Mouse (Mus musculus): ENCODE measurements around the gene Rnf10. TPM values are rescaled to one million over a fixed set of nuclear protein-coding genes. Genes with fewer than 3 reads are reported as not detected.

Gene Rnf10
- total and polyA plus RNA-seq, 2 experiments from 2014 or later = 106 to 169 TPM

- Histone ChIP-seq H3K27ac (ENCODE audit: low read depth, low read length) (peak within 1 kb of the TSS; percentile 79), H3K9me3 (ENCODE audit: low read length) (no peaks in the 10 kb centered on the region), H3K4me1 (ENCODE audit: insufficient read depth) (peaks cover 10% of the 10 kb centered on the region), H3K36me3 (ENCODE audit: insufficient read depth) (no peaks in the 10 kb centered on the region), H3K4me2 (ENCODE audit: low read depth) (peak within 1 kb of the TSS; percentile 99), H3K9ac (peak within 1 kb of the TSS; percentile 70), H3K27me3 (ENCODE audit: insufficient read depth, low read length) (no peaks in the 10 kb centered on the region), H3K4me3 (ENCODE audit: low read depth, low read length) (peak within 1 kb of the TSS; percentile 68)
- DNase-seq (peak; percentile 87), ATAC-seq (peak; percentile 87)
- TF ChIP-seq CTCF (IDR thresholded peaks at IDR 0.05; ENCODE audit: low read depth) = peak; percentile 68
- WGBS = 2% methylated on average over 83 of the region's 116 CpGs
Measured at GRCm38 (mm10) chr5:115193669-115194625, 78.8 kb downstream of the Rnf10 start, which contains the start of gene Cabp1. Gene Cabp1, minus strand, starts transcription at chr5:115194381.

- 0 out of 2 replicates have a peak, but pooled peaks have one; percentile 14 for ATAC-seq
Measured at GRCm38 (mm10) chr5:115193226-115193625, 79.5 kb downstream of the Rnf10 start.

DNA sequence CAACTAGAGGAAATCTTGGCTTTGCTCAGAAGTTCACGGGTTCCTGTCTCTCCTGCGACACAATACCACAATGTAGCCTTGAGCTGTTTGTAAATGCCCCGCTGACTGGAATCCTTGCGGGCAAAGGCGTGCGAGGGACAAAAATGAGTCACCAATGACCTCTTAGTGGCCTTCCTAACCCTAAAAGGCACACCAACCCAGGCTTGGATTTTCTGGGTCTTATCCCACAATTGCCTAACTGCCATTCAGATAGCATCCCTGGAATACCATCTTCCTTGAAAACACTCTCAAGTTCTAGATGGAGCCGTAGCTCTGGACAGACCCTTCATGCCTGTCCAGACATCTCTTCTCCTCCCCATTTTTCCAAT, 79.9 kb downstream of the Rnf10 start:
- H3K4me1 ChIP-seq (ENCODE audit: insufficient read depth) = peaks cover 10% of the 10 kb centered on the region
- H3K4me3 ChIP-seq (ENCODE audit: low read depth, low read length) = peak overlapping the region; percentile 68
- H3K27me3 ChIP-seq (ENCODE audit: insufficient read depth, low read length) = no peaks in the 10 kb centered on the region
- no peaks in the 10 kb centered on the region for H3K36me3 ChIP-seq (ENCODE audit: insufficient read depth)
- DNase-seq (no peak), ATAC-seq (no peak)
- WGBS = 13% methylated on average over 7 of the region's 7 CpGs
- H3K9ac ChIP-seq = peak overlapping the region; percentile 70
- no peak for TF ChIP-seq CTCF (IDR thresholded peaks at IDR 0.05; ENCODE audit: low read depth)
- H3K4me2 ChIP-seq (ENCODE audit: low read depth) = peak overlapping the region; percentile 99
- H3K9me3 ChIP-seq (ENCODE audit: low read length) = no peaks in the 10 kb centered on the region
- no peak overlapping the region for H3K27ac ChIP-seq (ENCODE audit: low read depth, low read length)

More at GRCm38 (mm10) chr5:115193226-115193625, 79.5 kb downstream of the Rnf10 start:
- H3K9ac ChIP-seq = peak overlapping the region; percentile 70
- no peak for DNase-seq
- TF ChIP-seq CTCF (IDR thresholded peaks at IDR 0.05; ENCODE audit: low read depth) = no peak
- H3K27ac ChIP-seq (ENCODE audit: low read depth, low read length) = no peak overlapping the region
- peak overlapping the region; percentile 99 for H3K4me2 ChIP-seq (ENCODE audit: low read depth)
- H3K4me1 ChIP-seq (ENCODE audit: insufficient read depth) = peaks cover 10% of the 10 kb centered on the region
- no peaks in the 10 kb centered on the region for H3K36me3 ChIP-seq (ENCODE audit: insufficient read depth)
- peak overlapping the region; percentile 68 for H3K4me3 ChIP-seq (ENCODE audit: low read depth, low read length)
- H3K9me3 ChIP-seq (ENCODE audit: low read length) = no peaks in the 10 kb centered on the region
- no peaks in the 10 kb centered on the region for H3K27me3 ChIP-seq (ENCODE audit: insufficient read depth, low read length)
- 4% methylated on average over 27 of the region's 34 CpGs for WGBS

- H3K9me3 ChIP-seq (ENCODE audit: low read length) = no peaks in the 10 kb centered on the region
- TF ChIP-seq CTCF (IDR thresholded peaks at IDR 0.05; ENCODE audit: low read depth) = no peak
- no peak for DNase-seq
- peak overlapping the region; percentile 99 for H3K4me2 ChIP-seq (ENCODE audit: low read depth)
- no peak for ATAC-seq
- no peaks in the 10 kb centered on the region for H3K36me3 ChIP-seq (ENCODE audit: insufficient read depth)
- H3K27me3 ChIP-seq (ENCODE audit: insufficient read depth, low read length) = no peaks in the 10 kb centered on the region
- H3K4me1 ChIP-seq (ENCODE audit: insufficient read depth) = peaks cover 10% of the 10 kb centered on the region
- H3K4me3 ChIP-seq (ENCODE audit: low read depth, low read length) = peak overlapping the region; percentile 68
- H3K9ac ChIP-seq = peak overlapping the region; percentile 70
- 12% methylated on average over 29 of the region's 29 CpGs for WGBS
- no peak overlapping the region for H3K27ac ChIP-seq (ENCODE audit: low read depth, low read length)
Measured at GRCm38 (mm10) chr5:115191880-115192827, 80.5 kb downstream of the Rnf10 start.

Other genes with a start within 250 kb of the Rnf10 start
- not detected in 2 replicates for gene Gm10401, start 174.6 kb downstream of the Rnf10 start, total RNA-seq (2014; rRNA removed)
- gene Gm10401, start 174.6 kb downstream of the Rnf10 start, polyA plus RNA-seq (2015; fragmentation: Nextera tagmentation; extraction: Ambion mirVana) = 32.5 and 44.0 TPM in 2 replicates
- 11.8 and 13.9 TPM in 2 replicates for gene Acads, start 153.6 kb downstream of the Rnf10 start, total RNA-seq (2014; rRNA removed)
- 12.1 and 12.5 TPM in 2 replicates for gene Acads, start 153.6 kb downstream of the Rnf10 start, polyA plus RNA-seq (2015; fragmentation: Nextera tagmentation; extraction: Ambion mirVana)
- gene Unc119b, start 137.9 kb downstream of the Rnf10 start, total RNA-seq (2014; rRNA removed) = 24.7 and 27.2 TPM in 2 replicates
- 17.4 and 20.3 TPM in 2 replicates for gene Unc119b, start 137.9 kb downstream of the Rnf10 start, polyA plus RNA-seq (2015; fragmentation: Nextera tagmentation; extraction: Ambion mirVana)
- gene Mlec, start 114.7 kb downstream of the Rnf10 start, total RNA-seq (2014; rRNA removed) = 49.9 and 58.6 TPM in 2 replicates
- gene Mlec, start 114.7 kb downstream of the Rnf10 start, polyA plus RNA-seq (2015; fragmentation: Nextera tagmentation; extraction: Ambion mirVana) = 8.4 and 15.7 TPM in 2 replicates
- gene Cabp1, start 78.5 kb downstream of the Rnf10 start, total RNA-seq (2014; rRNA removed) = 28.1 and 31.5 TPM in 2 replicates
- 12.6 and 19.4 TPM in 2 replicates for gene Cabp1, start 78.5 kb downstream of the Rnf10 start, polyA plus RNA-seq (2015; fragmentation: Nextera tagmentation; extraction: Ambion mirVana)
- 32.8 and 40.8 TPM in 2 replicates for gene Pop5, start 37.1 kb downstream of the Rnf10 start, total RNA-seq (2014; rRNA removed)
- gene Pop5, start 37.1 kb downstream of the Rnf10 start, polyA plus RNA-seq (2015; fragmentation: Nextera tagmentation; extraction: Ambion mirVana) = 85.9 and 96.6 TPM in 2 replicates
- 35.9 and 41.7 TPM in 2 replicates for gene Coq5, start 6.8 kb upstream of the Rnf10 start, total RNA-seq (2014; rRNA removed)
- 40.7 and 45.2 TPM in 2 replicates for gene Coq5, start 6.8 kb upstream of the Rnf10 start, polyA plus RNA-seq (2015; fragmentation: Nextera tagmentation; extraction: Ambion mirVana)
- gene Dynll1, start 28.1 kb upstream of the Rnf10 start, total RNA-seq (2014; rRNA removed) = 259 and 351 TPM in 2 replicates
- gene Dynll1, start 28.1 kb upstream of the Rnf10 start, polyA plus RNA-seq (2015; fragmentation: Nextera tagmentation; extraction: Ambion mirVana) = 1,192 and 1,422 TPM in 2 replicates
- gene Srsf9, start 54.3 kb upstream of the Rnf10 start, total RNA-seq (2014; rRNA removed) = 43.7 and 49.9 TPM in 2 replicates
- 112 and 117 TPM in 2 replicates for gene Srsf9, start 54.3 kb upstream of the Rnf10 start, polyA plus RNA-seq (2015; fragmentation: Nextera tagmentation; extraction: Ambion mirVana)
- gene Gatc, start 68.3 kb upstream of the Rnf10 start, total RNA-seq (2014; rRNA removed) = 21.8 and 25.5 TPM in 2 replicates
- 34.8 and 40.2 TPM in 2 replicates for gene Gatc, start 68.3 kb upstream of the Rnf10 start, polyA plus RNA-seq (2015; fragmentation: Nextera tagmentation; extraction: Ambion mirVana)
- 17.3 and 22.8 TPM in 2 replicates for gene Triap1, start 68.3 kb upstream of the Rnf10 start, total RNA-seq (2014; rRNA removed)
- gene Triap1, start 68.3 kb upstream of the Rnf10 start, polyA plus RNA-seq (2015; fragmentation: Nextera tagmentation; extraction: Ambion mirVana) = 60.5 and 68.0 TPM in 2 replicates
- gene Cox6a1, start 76.1 kb upstream of the Rnf10 start, total RNA-seq (2014; rRNA removed) = 628 and 701 TPM in 2 replicates
- gene Cox6a1, start 76.1 kb upstream of the Rnf10 start, polyA plus RNA-seq (2015; fragmentation: Nextera tagmentation; extraction: Ambion mirVana) = 1,510 and 1,858 TPM in 2 replicates
- 53.8 and 65.9 TPM in 2 replicates for gene Msi1, start 156.7 kb upstream of the Rnf10 start, total RNA-seq (2014; rRNA removed)
- 48.2 and 49.9 TPM in 2 replicates for gene Msi1, start 156.7 kb upstream of the Rnf10 start, polyA plus RNA-seq (2015; fragmentation: Nextera tagmentation; extraction: Ambion mirVana)
- gene Pla2g1b, start 193.4 kb upstream of the Rnf10 start, total RNA-seq (2014; rRNA removed) = not detected in 2 replicates
- gene Pla2g1b, start 193.4 kb upstream of the Rnf10 start, polyA plus RNA-seq (2015; fragmentation: Nextera tagmentation; extraction: Ambion mirVana) = not detected in 2 replicates
- gene Sirt4, start 211.8 kb upstream of the Rnf10 start, total RNA-seq (2014; rRNA removed) = 34.5 and 36.3 TPM in 2 replicates
- gene Sirt4, start 211.8 kb upstream of the Rnf10 start, polyA plus RNA-seq (2015; fragmentation: Nextera tagmentation; extraction: Ambion mirVana) = 18.3 and 18.8 TPM in 2 replicates
- 23.5 and 29.8 TPM in 2 replicates for gene Pxn, start 233.8 kb upstream of the Rnf10 start, total RNA-seq (2014; rRNA removed)
- gene Pxn, start 233.8 kb upstream of the Rnf10 start, polyA plus RNA-seq (2015; fragmentation: Nextera tagmentation; extraction: Ambion mirVana) = 14.1 and 14.8 TPM in 2 replicates